Mouse (Mus musculus): Measurements from ENCODE around the gene Wipf2. TPM values are rescaled to one million over a fixed set of nuclear protein-coding genes. Genes with fewer than 3 reads are reported as not detected.

The Wipf2 gene
- polyA plus RNA-seq, 1 experiment, result 36.5 TPM

- Histone ChIP-seq H3K27ac (ENCODE audit: insufficient read depth, low read length) (no peak overlapping the region), H3K4me3 (ENCODE audit: insufficient read depth, low read length) (no peak overlapping the region), H3K4me1 (ENCODE audit: control insufficient read depth, insufficient read depth, low read length) (peaks cover 5% of the 10 kb centered on the region)
- TF ChIP-seq CTCF (IDR thresholded peaks at IDR 0.05; ENCODE audit: extremely low read depth, insufficient read depth, low read length) (no peak), POLR2A (IDR thresholded peaks at IDR 0.05; ENCODE audit: extremely low read depth, insufficient read depth, low read length) (no peak)
Observed at GRCm38 (mm10) chr11:98953835-98954320, 90.4 kb downstream of the Wipf2 start.

GRCm38 (mm10) chr11:98954373-98954772, 90.9 kb downstream of the Wipf2 start:
- Histone ChIP-seq H3K4me3 (ENCODE audit: insufficient read depth, low read length) (no peak overlapping the region), H3K4me1 (ENCODE audit: control insufficient read depth, insufficient read depth, low read length) (peaks cover 5% of the 10 kb centered on the region), H3K27ac (ENCODE audit: insufficient read depth, low read length) (no peak overlapping the region)
- no peak for TF ChIP-seq POLR2A (IDR thresholded peaks at IDR 0.05; ENCODE audit: extremely low read depth, insufficient read depth, low read length)
- TF ChIP-seq CTCF (IDR thresholded peaks at IDR 0.05; ENCODE audit: extremely low read depth, insufficient read depth, low read length), result no peak; the same call in 1 of the 2 replicates

Other genes with a start within 250 kb of the Wipf2 start
- 0.11 and 0.21 TPM in 2 replicates for gene Gm12355, start 238.0 kb upstream of the Wipf2 start, polyA plus RNA-seq (2012; rRNA removed)
- gene Gsdma3, start 237.3 kb upstream of the Wipf2 start, polyA plus RNA-seq (2012; rRNA removed), result not detected in 2 replicates
- gene Gsdma2, start 216.9 kb upstream of the Wipf2 start, polyA plus RNA-seq (2012; rRNA removed), result not detected in 2 replicates
- gene Gsdma, start 199.3 kb upstream of the Wipf2 start, polyA plus RNA-seq (2012; rRNA removed), result 0.04 and 0.06 TPM in 2 replicates
- gene Psmd3, start 181.1 kb upstream of the Wipf2 start, polyA plus RNA-seq (2012; rRNA removed), result 188 and 190 TPM in 2 replicates
- gene Csf3, start 162.4 kb upstream of the Wipf2 start, polyA plus RNA-seq (2012; rRNA removed), result 0.08 TPM in 1 of 2 replicates, not detected in the other
- 127 and 144 TPM in 2 replicates for gene Med24, start 134.2 kb upstream of the Wipf2 start, polyA plus RNA-seq (2012; rRNA removed)
- gene Thra, start 123.0 kb upstream of the Wipf2 start, polyA plus RNA-seq (2012; rRNA removed), result 721 and 771 TPM in 2 replicates
- 153 and 156 TPM in 2 replicates for gene Nr1d1, start 88.3 kb upstream of the Wipf2 start, polyA plus RNA-seq (2012; rRNA removed)
- gene Msl1, start 68.1 kb upstream of the Wipf2 start, polyA plus RNA-seq (2012; rRNA removed), result 119 and 131 TPM in 2 replicates
- gene Casc3, start 58.7 kb upstream of the Wipf2 start, polyA plus RNA-seq (2012; rRNA removed), result 44.9 and 47.4 TPM in 2 replicates
- 153 and 181 TPM in 2 replicates for gene Rapgefl1, start 26.9 kb upstream of the Wipf2 start, polyA plus RNA-seq (2012; rRNA removed)
- gene Cdc6, start 44.2 kb downstream of the Wipf2 start, polyA plus RNA-seq (2012; rRNA removed), result 0.40 and 0.56 TPM in 2 replicates
- gene Rara, start 64.2 kb downstream of the Wipf2 start, polyA plus RNA-seq (2012; rRNA removed), result 6.3 and 6.8 TPM in 2 replicates
- 3.4 and 3.5 TPM in 2 replicates for gene Gjd3, start 119.4 kb downstream of the Wipf2 start, polyA plus RNA-seq (2012; rRNA removed)
- 0.93 and 1.8 TPM in 2 replicates for gene Top2a, start 160.6 kb downstream of the Wipf2 start, polyA plus RNA-seq (2012; rRNA removed)
- gene Igfbp4, start 177.6 kb downstream of the Wipf2 start, polyA plus RNA-seq (2012; rRNA removed), result 106 and 120 TPM in 2 replicates
- 0.17 and 0.25 TPM in 2 replicates for gene Tns4, start 225.7 kb downstream of the Wipf2 start, polyA plus RNA-seq (2012; rRNA removed)